Mouse (Mus musculus): ENCODE measurements at regions not wholly inside any gene's neighbourhood (a gene's known extent, or its start where the extent isn't known, plus 50 kb on each side); places are given as distances from the start of the nearest gene placed in this dataset.

DNA sequence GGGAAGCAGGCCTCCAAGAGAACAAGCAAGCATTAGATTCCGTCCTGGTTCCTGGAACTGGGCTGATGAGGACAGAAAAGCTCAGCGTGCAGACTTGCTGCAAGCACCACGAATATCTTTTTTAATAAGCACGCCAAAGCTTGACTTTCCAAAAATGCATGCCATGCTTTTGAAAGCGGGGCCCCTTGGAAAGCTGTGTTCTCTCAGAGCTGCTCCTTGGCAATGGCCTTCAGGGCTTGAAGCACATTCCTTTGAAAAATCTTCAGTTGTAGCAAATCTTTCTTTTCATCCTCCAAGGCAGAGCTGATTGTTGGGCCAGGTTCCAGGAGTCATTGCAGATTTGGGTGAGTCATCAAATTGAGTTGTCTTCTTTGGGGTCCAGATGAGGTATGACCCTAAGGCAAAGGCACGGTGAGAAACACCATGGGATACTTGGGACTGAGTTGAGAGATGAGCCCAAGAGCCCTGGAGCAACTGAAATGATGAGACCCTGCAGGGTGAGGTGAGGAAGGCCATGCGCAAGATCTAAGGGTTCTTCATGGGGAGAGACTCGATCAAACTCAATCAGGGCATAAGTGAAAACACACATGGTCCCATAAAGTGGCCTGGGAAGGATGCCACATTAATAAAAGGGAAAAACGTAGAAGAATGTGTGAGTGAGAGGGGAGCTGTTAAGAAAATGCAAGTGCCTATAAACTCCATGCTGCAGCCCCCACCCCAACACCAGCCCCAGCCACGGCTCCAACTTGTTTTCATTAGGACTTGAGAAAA lies 72.0 kb downstream of the Rpusd4 start:
- no peak overlapping the region for H3K4me2 ChIP-seq (replicated peaks; ENCODE audit: low read depth, low read length)
- H3K9ac ChIP-seq (replicated peaks; ENCODE audit: low read length) = no peak overlapping the region
- H3K27me3 ChIP-seq (ENCODE audit: insufficient read depth, low read length) = no peaks in the 10 kb centered on the region
- H3K4me3 ChIP-seq (ENCODE audit: low read length) = no peak overlapping the region
- H3K36me3 ChIP-seq (ENCODE audit: insufficient read depth, low read length) = no peaks in the 10 kb centered on the region
- H3K27ac ChIP-seq (ENCODE audit: low read length) = no peak overlapping the region
- no peak for ATAC-seq (ENCODE audit: low FRiP score, low TSS enrichment)
- H3K4me1 ChIP-seq (ENCODE audit: insufficient read depth, low read length) = peaks cover 21% of the 10 kb centered on the region; the same call in 1 of the 2 replicates
- WGBS = 76% methylated on average over 10 of the region's 10 CpGs
- no peaks in the 10 kb centered on the region for H3K9me3 ChIP-seq (ENCODE audit: low read length)

DNA sequence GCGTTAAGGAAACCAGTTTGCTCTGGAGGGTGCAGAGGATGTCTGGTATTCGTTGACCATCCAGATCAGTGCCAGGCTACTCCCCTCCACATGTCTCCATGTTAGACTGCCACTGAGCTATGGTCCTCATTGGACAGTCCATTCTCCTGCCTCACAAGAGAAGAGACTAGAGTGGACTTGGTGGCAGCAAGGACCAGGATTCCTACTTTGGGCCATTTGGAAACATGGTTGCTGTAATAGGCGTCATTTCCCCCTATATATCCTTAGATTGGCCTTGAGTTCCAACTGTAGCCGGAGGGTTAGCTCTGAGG lies 72.6 kb downstream of the Rpusd4 start:
- Histone ChIP-seq H3K9ac (replicated peaks; ENCODE audit: low read length) (no peak overlapping the region), H3K9me3 (ENCODE audit: low read length) (no peaks in the 10 kb centered on the region), H3K4me1 (ENCODE audit: insufficient read depth, low read length) (peaks cover 21% of the 10 kb centered on the region; the same call in 1 of the 2 replicates), H3K27me3 (ENCODE audit: insufficient read depth, low read length) (no peaks in the 10 kb centered on the region), H3K27ac (ENCODE audit: low read length) (no peak overlapping the region), H3K4me3 (ENCODE audit: low read length) (no peak overlapping the region), H3K4me2 (replicated peaks; ENCODE audit: low read depth, low read length) (no peak overlapping the region), H3K36me3 (ENCODE audit: insufficient read depth, low read length) (no peaks in the 10 kb centered on the region)
- WGBS = 82% methylated on average over 4 of the region's 4 CpGs
- no peak for ATAC-seq (ENCODE audit: low FRiP score, low TSS enrichment)

DNA sequence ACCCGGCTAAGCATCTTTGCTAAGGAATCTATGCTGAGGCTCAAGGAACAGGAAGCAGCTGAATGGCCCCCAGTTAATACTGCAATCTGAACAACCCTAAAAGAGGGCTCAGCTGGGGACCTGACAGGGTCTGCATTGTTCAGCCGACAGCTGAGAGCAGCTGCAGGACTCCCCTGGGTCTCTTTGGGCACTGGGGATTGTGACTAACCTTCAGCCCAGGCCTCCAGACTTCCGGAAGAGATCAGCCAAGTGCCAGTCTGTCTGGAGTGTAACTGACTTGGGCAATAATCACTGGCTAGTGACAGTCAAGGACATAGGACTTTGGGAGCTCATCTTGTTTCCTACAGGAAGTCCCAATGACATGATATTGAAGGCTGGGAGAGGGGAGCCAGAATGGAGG lies 73.1 kb downstream of the Rpusd4 start:
- Histone ChIP-seq H3K9me3 (ENCODE audit: low read length) (no peaks in the 10 kb centered on the region), H3K27ac (ENCODE audit: low read length) (no peak overlapping the region), H3K4me1 (ENCODE audit: insufficient read depth, low read length) (peaks cover 16% of the 10 kb centered on the region; the same call in 1 of the 2 replicates), H3K4me2 (replicated peaks; ENCODE audit: low read depth, low read length) (no peak overlapping the region), H3K36me3 (ENCODE audit: insufficient read depth, low read length) (no peaks in the 10 kb centered on the region), H3K27me3 (ENCODE audit: insufficient read depth, low read length) (no peaks in the 10 kb centered on the region), H3K9ac (replicated peaks; ENCODE audit: low read length) (no peak overlapping the region), H3K4me3 (ENCODE audit: low read length) (no peak overlapping the region)
- WGBS = 34% methylated on average over 3 of the region's 3 CpGs
- no peak for ATAC-seq (ENCODE audit: low FRiP score, low TSS enrichment)

- no peak overlapping the region for H3K27ac ChIP-seq (ENCODE audit: low read length)
Measured at GRCm38 (mm10) chr9:35341386-35341785, 73.7 kb downstream of the Rpusd4 start.

DNA sequence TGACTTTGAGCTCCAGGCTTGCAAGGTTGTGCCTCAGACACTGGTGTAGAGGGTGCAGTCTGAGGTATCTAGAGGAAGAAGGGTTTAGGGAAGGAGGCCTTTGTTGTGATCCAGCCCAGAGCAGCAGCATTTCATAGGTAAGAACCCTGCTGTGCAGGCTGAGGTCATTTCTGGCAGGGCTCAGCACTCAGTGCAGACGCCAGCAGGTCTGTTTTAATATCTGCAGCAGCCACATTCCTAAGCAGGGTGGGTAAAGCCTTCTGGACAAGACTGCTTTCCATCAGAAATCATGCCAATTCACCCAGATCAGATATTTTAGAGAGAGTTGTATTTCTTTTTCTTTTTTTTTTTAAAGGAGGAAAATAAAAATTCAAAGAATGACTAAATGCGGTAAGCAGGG lies 74.8 kb downstream of the Rpusd4 start:
- H3K4me3 ChIP-seq (ENCODE audit: low read length) = no peak overlapping the region
- H3K9me3 ChIP-seq (ENCODE audit: low read length) = no peaks in the 10 kb centered on the region
- peak overlapping the region; percentile 27; the same call in 1 of the 2 replicates for H3K27ac ChIP-seq (ENCODE audit: low read length)
- H3K27me3 ChIP-seq (ENCODE audit: insufficient read depth, low read length) = no peaks in the 10 kb centered on the region
- no peak overlapping the region for H3K9ac ChIP-seq (replicated peaks; ENCODE audit: low read length)
- H3K4me1 ChIP-seq (ENCODE audit: insufficient read depth, low read length) = peaks cover 15% of the 10 kb centered on the region; the same call in 1 of the 2 replicates
- no peaks in the 10 kb centered on the region for H3K36me3 ChIP-seq (ENCODE audit: insufficient read depth, low read length)
- 66% methylated on average over 2 of the region's 2 CpGs for WGBS
- ATAC-seq (ENCODE audit: low FRiP score, low TSS enrichment) = peak; percentile 69; the same call in 1 of the 2 replicates
- no peak overlapping the region for H3K4me2 ChIP-seq (replicated peaks; ENCODE audit: low read depth, low read length)

More at GRCm38 (mm10) chr9:35341386-35341785, 73.7 kb downstream of the Rpusd4 start:
- Histone ChIP-seq H3K9me3 (ENCODE audit: low read length) (no peaks in the 10 kb centered on the region), H3K4me2 (replicated peaks; ENCODE audit: low read depth, low read length) (no peak overlapping the region), H3K4me3 (ENCODE audit: low read length) (no peak overlapping the region), H3K4me1 (ENCODE audit: insufficient read depth, low read length) (peaks cover 13% of the 10 kb centered on the region; the same call in 1 of the 2 replicates), H3K27me3 (ENCODE audit: insufficient read depth, low read length) (no peaks in the 10 kb centered on the region), H3K36me3 (ENCODE audit: insufficient read depth, low read length) (no peaks in the 10 kb centered on the region), H3K9ac (replicated peaks; ENCODE audit: low read length) (no peak overlapping the region)
- WGBS = 81% methylated on average over 5 of the region's 5 CpGs
- ATAC-seq (ENCODE audit: low FRiP score, low TSS enrichment) = no peak

- Histone ChIP-seq H3K4me1 (ENCODE audit: insufficient read depth, low read length) (peaks cover 15% of the 10 kb centered on the region; the same call in 1 of the 2 replicates), H3K27ac (ENCODE audit: low read length) (no peak overlapping the region), H3K27me3 (ENCODE audit: insufficient read depth, low read length) (no peaks in the 10 kb centered on the region), H3K9ac (replicated peaks; ENCODE audit: low read length) (no peak overlapping the region), H3K4me2 (replicated peaks; ENCODE audit: low read depth, low read length) (no peak overlapping the region), H3K9me3 (ENCODE audit: low read length) (no peaks in the 10 kb centered on the region), H3K36me3 (ENCODE audit: insufficient read depth, low read length) (no peaks in the 10 kb centered on the region), H3K4me3 (ENCODE audit: low read length) (no peak overlapping the region)
- ATAC-seq (ENCODE audit: low FRiP score, low TSS enrichment) = no peak
Measured at GRCm38 (mm10) chr9:35343336-35343735, 75.7 kb downstream of the Rpusd4 start.

GRCm38 (mm10) chr9:35344374-35344773 lies 76.6 kb upstream of the Cdon start:
- no peak for ATAC-seq (ENCODE audit: low FRiP score, low TSS enrichment)
- H3K4me3 ChIP-seq (ENCODE audit: low read length) = no peak overlapping the region
- H3K9ac ChIP-seq (replicated peaks; ENCODE audit: low read length) = no peak overlapping the region
- no peak overlapping the region for H3K4me2 ChIP-seq (replicated peaks; ENCODE audit: low read depth, low read length)
- H3K36me3 ChIP-seq (ENCODE audit: insufficient read depth, low read length) = no peaks in the 10 kb centered on the region
- H3K27me3 ChIP-seq (ENCODE audit: insufficient read depth, low read length) = no peaks in the 10 kb centered on the region
- peaks cover 15% of the 10 kb centered on the region; the same call in 1 of the 2 replicates for H3K4me1 ChIP-seq (ENCODE audit: insufficient read depth, low read length)
- 36% methylated on average over 6 of the region's 6 CpGs for WGBS
- no peaks in the 10 kb centered on the region for H3K9me3 ChIP-seq (ENCODE audit: low read length)
- H3K27ac ChIP-seq (ENCODE audit: low read length) = no peak overlapping the region

DNA sequence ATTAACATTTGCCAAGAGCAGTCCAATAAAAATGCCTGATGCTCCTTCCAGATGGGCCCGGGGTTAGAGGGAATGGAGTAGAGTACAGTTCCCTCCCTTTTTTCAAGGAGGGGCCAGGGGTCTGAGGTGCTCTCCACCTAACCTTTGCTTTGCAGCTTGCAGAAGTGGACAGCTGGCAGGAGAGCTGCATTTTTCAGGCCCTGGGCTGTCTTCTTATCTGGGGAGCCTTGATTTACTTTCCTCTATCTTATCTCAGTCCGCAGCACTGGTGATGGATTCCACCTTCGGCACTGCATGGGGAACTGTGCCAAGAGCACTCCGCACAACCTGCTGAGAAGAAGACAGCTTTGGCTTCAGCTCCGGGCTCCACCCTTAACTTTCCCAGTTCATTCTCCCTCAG lies 74.5 kb upstream of the Cdon start:
- peaks cover 9% of the 10 kb centered on the region; the same call in 1 of the 2 replicates for H3K4me1 ChIP-seq (ENCODE audit: insufficient read depth, low read length)
- 53% methylated on average over 5 of the region's 5 CpGs for WGBS
- no peaks in the 10 kb centered on the region for H3K36me3 ChIP-seq (ENCODE audit: insufficient read depth, low read length)
- H3K4me2 ChIP-seq (replicated peaks; ENCODE audit: low read depth, low read length) = no peak overlapping the region
- no peak overlapping the region for H3K27ac ChIP-seq (ENCODE audit: low read length)
- no peak overlapping the region for H3K4me3 ChIP-seq (ENCODE audit: low read length)
- no peaks in the 10 kb centered on the region for H3K27me3 ChIP-seq (ENCODE audit: insufficient read depth, low read length)
- no peak overlapping the region for H3K9ac ChIP-seq (replicated peaks; ENCODE audit: low read length)
- ATAC-seq (ENCODE audit: low FRiP score, low TSS enrichment) = peak; percentile 63
- no peaks in the 10 kb centered on the region for H3K9me3 ChIP-seq (ENCODE audit: low read length)

DNA sequence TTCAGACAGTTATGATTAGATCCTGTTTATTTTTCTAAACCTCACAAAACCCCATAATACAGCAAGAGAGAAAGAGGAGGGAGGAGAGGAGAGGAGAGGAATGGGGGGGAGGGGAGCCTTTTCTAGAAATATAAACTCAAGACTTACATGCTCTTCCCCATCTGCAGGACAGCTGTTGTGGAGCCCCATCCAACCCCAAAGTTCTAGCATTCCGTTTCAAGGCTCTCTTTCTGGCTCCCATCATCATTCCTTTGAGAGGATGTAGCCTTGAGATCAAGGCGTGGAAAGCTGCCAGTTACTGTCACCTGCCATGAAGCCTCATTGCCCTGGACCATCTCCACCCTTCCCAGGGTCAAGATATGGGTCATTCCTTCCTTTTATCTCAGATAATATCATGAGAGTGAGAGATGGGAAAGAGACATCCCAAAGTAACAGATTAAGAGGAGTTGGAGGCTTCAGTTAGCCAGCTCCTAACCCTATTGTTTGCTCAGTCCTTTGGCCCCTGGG lies 70.8 kb upstream of the Cdon start:
- ATAC-seq (ENCODE audit: low FRiP score, low TSS enrichment) = no peak
- Histone ChIP-seq H3K27me3 (ENCODE audit: insufficient read depth, low read length) (no peaks in the 10 kb centered on the region), H3K9me3 (ENCODE audit: low read length) (no peaks in the 10 kb centered on the region), H3K27ac (ENCODE audit: low read length) (no peak overlapping the region), H3K4me3 (ENCODE audit: low read length) (no peak overlapping the region), H3K4me2 (replicated peaks; ENCODE audit: low read depth, low read length) (no peak overlapping the region), H3K9ac (replicated peaks; ENCODE audit: low read length) (no peak overlapping the region), H3K4me1 (ENCODE audit: insufficient read depth, low read length) (peaks cover 10% of the 10 kb centered on the region; the same call in 1 of the 2 replicates), H3K36me3 (ENCODE audit: insufficient read depth, low read length) (no peaks in the 10 kb centered on the region)
- WGBS = 81% methylated on average over 2 of the region's 2 CpGs

- Histone ChIP-seq H3K4me3 (ENCODE audit: low read length) (no peak overlapping the region), H3K27me3 (ENCODE audit: insufficient read depth, low read length) (no peaks in the 10 kb centered on the region), H3K36me3 (ENCODE audit: insufficient read depth, low read length) (no peaks in the 10 kb centered on the region), H3K4me2 (replicated peaks; ENCODE audit: low read depth, low read length) (no peak overlapping the region), H3K9me3 (ENCODE audit: low read length) (no peaks in the 10 kb centered on the region), H3K4me1 (ENCODE audit: insufficient read depth, low read length) (0 out of 2 replicates have a peak, but pooled peaks cover 7% of the 10 kb centered on the region), H3K9ac (replicated peaks; ENCODE audit: low read length) (no peak overlapping the region), H3K27ac (ENCODE audit: low read length) (no peak overlapping the region)
- no peak for ATAC-seq (ENCODE audit: low FRiP score, low TSS enrichment)
- WGBS = 22% methylated on average over 5 of the region's 5 CpGs
Measured at GRCm38 (mm10) chr9:35351576-35351975, 69.4 kb upstream of the Cdon start.
